Mouse (Mus musculus): ENCODE measurements around the gene Prkn.

- TF ChIP-seq CTCF (IDR thresholded peaks at IDR 0.05; ENCODE audit: borderline replicate concordance, insufficient read depth, low read length) (no peak), POLR2A (IDR thresholded peaks at IDR 0.05; ENCODE audit: low read depth, low read length) (no peak)
These were observed 961.0 kb downstream of the Prkn start for GRCm38 (mm10) chr17:11801226-11801625.
